Mouse (Mus musculus): ENCODE data around the gene Kifc1. TPM values are rescaled to one million over a fixed set of nuclear protein-coding genes. Genes with fewer than 3 reads are reported as not detected.
"Not testable (repeated sequence)": the region's sequence is repeated elsewhere in the genome, so short reads cannot be mapped to it uniquely, and the experiment has no call there.

Kifc1 gene
- polyA plus RNA-seq, 1 experiment from 2014 or later: 7.5 TPM

- peaks cover 66% of the 10 kb centered on the region for H3K36me3 ChIP-seq (replicated peaks)
- H3K4me3 ChIP-seq (replicated peaks); H3K9ac ChIP-seq; H3K9me3 ChIP-seq (replicated peaks); H3K27ac ChIP-seq (replicated peaks); H3K4me2 ChIP-seq; ATAC-seq (ENCODE audit: insufficient read depth); H3K4me1 ChIP-seq (replicated peaks); H3K27me3 ChIP-seq: not testable (repeated sequence)
- 78% methylated on average over 5 of the region's 5 CpGs for WGBS (ENCODE audit: insufficient replicate concordance)
Observed at GRCm38 (mm10) chr17:33875797-33876196, 14.7 kb downstream of the Kifc1 start.

- H3K4me1 ChIP-seq (replicated peaks): no peaks in the 10 kb centered on the region
- no peak overlapping the region for H3K4me3 ChIP-seq (replicated peaks)
- peaks cover 52% of the 10 kb centered on the region for H3K36me3 ChIP-seq (replicated peaks)
- H3K27ac ChIP-seq (replicated peaks): no peak overlapping the region
- no peak overlapping the region for H3K4me2 ChIP-seq
- WGBS (ENCODE audit: insufficient replicate concordance): 81% methylated on average over 11 of the region's 11 CpGs
- H3K9me3 ChIP-seq (replicated peaks): no peaks in the 10 kb centered on the region
- no peak overlapping the region for H3K9ac ChIP-seq
- H3K27me3 ChIP-seq: no peaks in the 10 kb centered on the region
- no peak for ATAC-seq (ENCODE audit: insufficient read depth)
Observed at GRCm38 (mm10) chr17:33874411-33874810, 16.1 kb downstream of the Kifc1 start.

- H3K4me3 ChIP-seq (replicated peaks); H3K9ac ChIP-seq; H3K27ac ChIP-seq (replicated peaks); H3K9me3 ChIP-seq (replicated peaks); H3K4me1 ChIP-seq (replicated peaks); H3K4me2 ChIP-seq; H3K27me3 ChIP-seq; ATAC-seq (ENCODE audit: insufficient read depth): not testable (repeated sequence)
- H3K36me3 ChIP-seq (replicated peaks): peaks cover 44% of the 10 kb centered on the region
- WGBS (ENCODE audit: insufficient replicate concordance): 82% methylated on average over 7 of the region's 12 CpGs
Observed at GRCm38 (mm10) chr17:33873537-33873936, 16.9 kb downstream of the Kifc1 start, which contains the start of gene Gm7029. Gm7029 (plus strand) TSS chr17:33873837.

- H3K4me2 ChIP-seq: peak overlapping the region; percentile 54
- 0 out of 2 replicates have a peak, but pooled peaks cover 6% of the 10 kb centered on the region for H3K4me1 ChIP-seq (replicated peaks)
- H3K27me3 ChIP-seq: no peaks in the 10 kb centered on the region
- no peak overlapping the region for H3K9ac ChIP-seq
- no peak overlapping the region for H3K4me3 ChIP-seq (replicated peaks)
- WGBS (ENCODE audit: insufficient replicate concordance): 18% methylated on average over 9 of the region's 9 CpGs
- no peak overlapping the region for H3K27ac ChIP-seq (replicated peaks)
- ATAC-seq (ENCODE audit: insufficient read depth): no peak
- no peaks in the 10 kb centered on the region for H3K36me3 ChIP-seq (replicated peaks)
- no peaks in the 10 kb centered on the region for H3K9me3 ChIP-seq (replicated peaks)
Observed at GRCm38 (mm10) chr17:33865330-33866030, 25.0 kb downstream of the Kifc1 start.

- 75% methylated on average over 4 of the region's 4 CpGs for WGBS (ENCODE audit: insufficient replicate concordance)
- ATAC-seq (ENCODE audit: insufficient read depth): no peak
Observed at GRCm38 (mm10) chr17:33857816-33858215, 32.6 kb downstream of the Kifc1 start.

GRCm38 (mm10) chr17:33851331-33851730 is 39.1 kb downstream of the Kifc1 start:
- 10% methylated on average over 1 of the region's 1 CpGs for WGBS (ENCODE audit: insufficient replicate concordance)
- H3K36me3 ChIP-seq (replicated peaks): 0 out of 2 replicates have a peak, but pooled peaks cover 3% of the 10 kb centered on the region
- H3K9me3 ChIP-seq (replicated peaks): no peaks in the 10 kb centered on the region
- peak; percentile 67 for ATAC-seq (ENCODE audit: insufficient read depth)
- peaks cover 1% of the 10 kb centered on the region; the same call in 1 of the 2 replicates for H3K4me1 ChIP-seq (replicated peaks)
- H3K4me3 ChIP-seq (replicated peaks): no peak overlapping the region
- no peak overlapping the region for H3K4me2 ChIP-seq
- H3K27me3 ChIP-seq: no peaks in the 10 kb centered on the region
- H3K27ac ChIP-seq (replicated peaks): no peak overlapping the region
- H3K9ac ChIP-seq: no peak overlapping the region

More at GRCm38 (mm10) chr17:33857816-33858215, 32.6 kb downstream of the Kifc1 start:
- H3K9me3 ChIP-seq (replicated peaks): 0 out of 2 replicates have a peak, but pooled peaks cover 2% of the 10 kb centered on the region
- no peaks in the 10 kb centered on the region for H3K36me3 ChIP-seq (replicated peaks)
- H3K4me2 ChIP-seq: no peak overlapping the region
- H3K27me3 ChIP-seq: no peaks in the 10 kb centered on the region
- H3K4me3 ChIP-seq (replicated peaks): no peak overlapping the region
- H3K4me1 ChIP-seq (replicated peaks): no peaks in the 10 kb centered on the region
- no peak overlapping the region for H3K9ac ChIP-seq
- no peak overlapping the region for H3K27ac ChIP-seq (replicated peaks)

- peaks cover 23% of the 10 kb centered on the region for H3K4me1 ChIP-seq (replicated peaks)
- ATAC-seq (ENCODE audit: insufficient read depth): no peak
- no peak overlapping the region for H3K4me2 ChIP-seq
Observed at GRCm38 (mm10) chr17:33848139-33848538, 42.3 kb downstream of the Kifc1 start.

GRCm38 (mm10) chr17:33844196-33844595 is 46.3 kb downstream of the Kifc1 start:
- Histone ChIP-seq H3K27me3 (no peaks in the 10 kb centered on the region), H3K4me3 (replicated peaks) (peak overlapping the region; percentile 85; the same call in 1 of the 2 replicates), H3K4me1 (replicated peaks) (peaks cover 34% of the 10 kb centered on the region), H3K36me3 (replicated peaks) (no peaks in the 10 kb centered on the region; the same call in 1 of the 2 replicates), H3K4me2 (peak overlapping the region; percentile 92), H3K9me3 (replicated peaks) (no peaks in the 10 kb centered on the region), H3K9ac (no peak overlapping the region), H3K27ac (replicated peaks) (no peak overlapping the region)
- WGBS (ENCODE audit: insufficient replicate concordance): 35% methylated on average over 1 of the region's 1 CpGs
- no peak for ATAC-seq (ENCODE audit: insufficient read depth)

More at GRCm38 (mm10) chr17:33848139-33848538, 42.3 kb downstream of the Kifc1 start:
- Histone ChIP-seq H3K9ac (no peak overlapping the region), H3K27ac (replicated peaks) (no peak overlapping the region), H3K4me3 (replicated peaks) (no peak overlapping the region), H3K27me3 (no peaks in the 10 kb centered on the region), H3K36me3 (replicated peaks) (0 out of 2 replicates have a peak, but pooled peaks cover 3% of the 10 kb centered on the region), H3K9me3 (replicated peaks) (no peaks in the 10 kb centered on the region)
- WGBS (ENCODE audit: insufficient replicate concordance): 60% methylated on average over 8 of the region's 8 CpGs

- Histone ChIP-seq H3K4me1 (replicated peaks) (peaks cover 34% of the 10 kb centered on the region), H3K27ac (replicated peaks) (peak within 1 kb of the TSS; percentile 42; the same call in 1 of the 2 replicates), H3K9me3 (replicated peaks) (no peaks in the 10 kb centered on the region), H3K4me2 (peak within 1 kb of the TSS; percentile 92), H3K36me3 (replicated peaks) (peaks cover 10% of the 10 kb centered on the region), H3K4me3 (replicated peaks) (peak within 1 kb of the TSS; percentile 85), H3K9ac (peak within 1 kb of the TSS; percentile 66), H3K27me3 (no peaks in the 10 kb centered on the region)
- under 1% methylated on average over 45 of the region's 45 CpGs for WGBS (ENCODE audit: insufficient replicate concordance)
- peak; percentile 83 for ATAC-seq (ENCODE audit: insufficient read depth)
Observed at GRCm38 (mm10) chr17:33842966-33843795, 47.3 kb downstream of the Kifc1 start, which contains the start of gene Cd320. Cd320 (plus strand) TSS chr17:33843091.

GRCm38 (mm10) chr17:33829561-33829960 is 60.9 kb downstream of the Kifc1 start:
- Histone ChIP-seq H3K9me3 (replicated peaks) (no peaks in the 10 kb centered on the region), H3K27ac (replicated peaks) (peak overlapping the region; percentile 46), H3K4me1 (replicated peaks) (peaks cover 26% of the 10 kb centered on the region), H3K36me3 (replicated peaks) (peaks cover 63% of the 10 kb centered on the region), H3K9ac (no peak overlapping the region), H3K27me3 (no peaks in the 10 kb centered on the region), H3K4me2 (no peak overlapping the region), H3K4me3 (replicated peaks) (no peak overlapping the region)
- 80% methylated on average over 10 of the region's 10 CpGs for WGBS (ENCODE audit: insufficient replicate concordance)
- ATAC-seq (ENCODE audit: insufficient read depth): no peak

- H3K27me3 ChIP-seq: no peaks in the 10 kb centered on the region
- H3K4me3 ChIP-seq (replicated peaks): no peak overlapping the region
- H3K9ac ChIP-seq: no peak overlapping the region
- H3K9me3 ChIP-seq (replicated peaks): no peaks in the 10 kb centered on the region
- no peak for ATAC-seq (ENCODE audit: insufficient read depth)
- H3K27ac ChIP-seq (replicated peaks): peak overlapping the region; percentile 46
- no peak overlapping the region for H3K4me2 ChIP-seq
- 68% methylated on average over 2 of the region's 2 CpGs for WGBS (ENCODE audit: insufficient replicate concordance)
- H3K4me1 ChIP-seq (replicated peaks): peaks cover 26% of the 10 kb centered on the region
- peaks cover 57% of the 10 kb centered on the region for H3K36me3 ChIP-seq (replicated peaks)
Observed at GRCm38 (mm10) chr17:33828892-33829291, 61.6 kb downstream of the Kifc1 start.

Measured in liver, embryonic 15.5 days (tissue).